Mouse (Mus musculus) liver, adult 2 months (tissue): Measurements from ENCODE around the gene Cyb5d2.

Source experiments
- CTCF ChIP-seq: fragments of 200-500 bp; IDR thresholded peaks from 2 replicates; pipeline ENCODE4 v1.5.1; 2011; ENCODE audit warnings: low read depth, low read length, control low read depth
- POLR2A ChIP-seq: fragments of 200-500 bp; IDR thresholded peaks from 2 replicates; pipeline ENCODE4 v1.6.1; 2011; ENCODE audit warnings: low read length, control low read depth; ENCODE audit not compliant: insufficient read depth; ENCODE audit errors: extremely low read depth

- TF ChIP-seq CTCF (no peak), POLR2A (no peak)
These were observed 13.4 kb downstream of the Cyb5d2 start for GRCm38 (mm10) chr11:72782503-72782902.
